Mouse (Mus musculus): ENCODE measurements around the gene Slc22a3.

GRCm38 (mm10) chr17:12382531-12382930 lies 125.0 kb downstream of the Slc22a3 start:
- TF ChIP-seq CTCF (IDR thresholded peaks at IDR 0.05; ENCODE audit: borderline replicate concordance, insufficient read depth, low read length) = no peak
- no peak for TF ChIP-seq POLR2A (IDR thresholded peaks at IDR 0.05; ENCODE audit: low read depth, low read length)
